Mouse (Mus musculus): Measurements from ENCODE around the gene Proz. TPM values are rescaled to one million over a fixed set of nuclear protein-coding genes. Genes with fewer than 3 reads are reported as not detected.

Proz gene
- polyA plus RNA-seq, 1 experiment from 2014 or later: 6.7 TPM

DNA sequence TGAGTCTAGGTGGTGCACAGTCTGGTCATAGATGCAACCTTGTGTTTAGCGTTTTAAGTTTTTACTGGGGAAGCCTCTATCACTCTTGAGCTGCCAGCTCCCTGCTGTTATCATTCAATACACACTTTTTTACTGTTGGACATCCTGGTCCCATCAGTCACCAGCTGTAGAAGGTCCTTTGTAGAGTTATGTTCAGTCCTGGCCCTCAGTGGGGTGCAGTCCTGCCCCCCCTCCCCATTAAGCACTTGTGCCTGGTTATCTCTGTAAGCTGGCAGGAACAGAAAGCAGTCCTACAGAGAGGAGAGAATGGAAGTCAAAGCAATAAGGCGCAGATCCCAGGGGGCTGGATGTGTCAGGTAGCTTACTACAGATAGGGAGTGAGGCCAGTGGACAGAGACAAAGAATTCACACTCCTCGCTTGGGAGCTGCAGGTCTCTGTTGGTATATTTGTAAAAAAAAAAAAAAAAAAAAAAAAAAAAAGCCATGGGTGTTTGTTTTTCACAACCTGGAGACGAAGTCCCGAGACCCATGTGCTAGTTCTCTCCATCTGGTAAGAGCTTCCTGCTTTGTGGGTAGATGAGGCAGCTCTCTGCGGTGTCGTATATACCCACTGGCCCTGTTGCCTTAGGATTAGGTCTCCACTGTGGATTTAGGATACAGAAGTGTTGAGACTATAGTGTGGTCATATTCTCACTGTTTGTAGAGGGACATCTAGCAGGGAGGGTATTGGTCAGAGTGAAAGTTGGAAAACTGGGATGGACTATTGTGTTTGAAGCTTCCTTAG, 60.4 kb downstream of the Proz start:
- DNase-seq (ENCODE audit: low spot score) (no peak), ATAC-seq (ENCODE audit: low FRiP score, low TSS enrichment) (no peak)
- Histone ChIP-seq H3K36me3 (ENCODE audit: control insufficient read depth, insufficient read depth, low read length) (peaks cover 23% of the 10 kb centered on the region), H3K9me3 (ENCODE audit: control insufficient read depth, low read length) (no peaks in the 10 kb centered on the region), H3K4me2 (replicated peaks; ENCODE audit: low read depth) (no peak overlapping the region), H3K4me3 (ENCODE audit: low read depth, low read length) (no peak overlapping the region), H3K27me3 (ENCODE audit: control insufficient read depth, insufficient read depth, low read length) (no peaks in the 10 kb centered on the region), H3K9ac (ENCODE audit: low read length) (no peak overlapping the region), H3K4me1 (replicated peaks; ENCODE audit: control insufficient read depth, insufficient read depth) (no peaks in the 10 kb centered on the region), H3K27ac (replicated peaks) (no peak overlapping the region)
- TF ChIP-seq CTCF (IDR thresholded peaks at IDR 0.05; ENCODE audit: low read depth): no peak
- TF ChIP-seq EP300 (optimal IDR thresholded peaks at IDR 0.05): no peak
- WGBS: 77% methylated on average over 7 of the region's 7 CpGs

DNA sequence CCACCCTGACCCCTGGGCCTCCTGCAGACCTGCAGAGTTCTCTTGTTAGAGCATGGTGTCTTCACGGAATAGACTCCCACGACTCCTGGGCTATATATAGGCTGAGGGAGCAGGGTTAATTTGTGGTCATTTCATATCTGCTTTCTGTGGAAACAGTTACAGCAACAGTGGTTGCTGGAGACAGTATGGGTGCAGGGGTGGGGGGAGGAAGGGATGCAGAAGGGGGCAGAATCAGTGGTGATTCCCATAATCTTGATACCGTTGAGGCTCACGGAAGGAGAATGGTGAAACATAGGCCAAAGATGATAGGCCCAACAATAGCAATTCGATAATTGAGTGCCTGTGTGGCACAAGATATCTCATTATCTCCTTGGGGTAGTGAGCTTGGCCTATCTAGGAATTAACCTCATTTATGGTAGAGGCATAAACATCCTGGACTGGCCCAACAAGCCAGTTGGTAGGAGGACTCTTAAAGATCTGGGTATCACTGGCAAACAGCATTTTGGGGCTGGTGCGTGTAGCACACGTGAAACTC, 62.2 kb downstream of the Proz start:
- TF ChIP-seq EP300 (optimal IDR thresholded peaks at IDR 0.05) (no peak), CTCF (IDR thresholded peaks at IDR 0.05; ENCODE audit: low read depth) (no peak)
- peaks cover 23% of the 10 kb centered on the region for H3K36me3 ChIP-seq (ENCODE audit: control insufficient read depth, insufficient read depth, low read length)
- H3K27me3 ChIP-seq (ENCODE audit: control insufficient read depth, insufficient read depth, low read length): no peaks in the 10 kb centered on the region
- DNase-seq (ENCODE audit: low spot score) (no peak), ATAC-seq (ENCODE audit: low FRiP score, low TSS enrichment) (no peak)
- H3K4me3 ChIP-seq (ENCODE audit: low read depth, low read length): no peak overlapping the region
- H3K9me3 ChIP-seq (ENCODE audit: control insufficient read depth, low read length): no peaks in the 10 kb centered on the region
- WGBS: 92% methylated on average over 7 of the region's 7 CpGs
- no peaks in the 10 kb centered on the region for H3K4me1 ChIP-seq (replicated peaks; ENCODE audit: control insufficient read depth, insufficient read depth)
- H3K27ac ChIP-seq (replicated peaks): no peak overlapping the region
- H3K4me2 ChIP-seq (replicated peaks; ENCODE audit: low read depth): no peak overlapping the region
- H3K9ac ChIP-seq (ENCODE audit: low read length): no peak overlapping the region

DNA sequence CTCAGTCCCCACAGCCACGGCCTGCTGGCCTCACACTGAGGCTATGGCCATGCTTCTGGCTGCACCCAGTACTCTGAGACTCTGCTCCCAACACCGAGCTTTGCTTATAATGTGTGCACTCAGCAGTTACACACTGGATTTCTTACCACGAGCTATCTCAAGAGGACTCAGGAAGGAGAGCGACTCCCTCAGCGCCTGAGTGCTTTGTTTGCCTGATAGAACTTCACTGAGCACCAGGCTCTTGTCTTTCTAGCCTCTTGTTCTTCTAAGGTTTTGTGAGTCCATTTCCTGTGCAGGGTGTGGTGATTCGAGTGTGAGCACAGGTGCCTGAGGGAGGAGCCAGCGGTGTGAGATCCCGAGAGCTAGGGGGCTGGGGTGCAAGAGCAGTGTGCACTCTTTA, 64.2 kb downstream of the Proz start:
- Histone ChIP-seq H3K4me1 (replicated peaks; ENCODE audit: control insufficient read depth, insufficient read depth) (no peaks in the 10 kb centered on the region), H3K9ac (ENCODE audit: low read length) (no peak overlapping the region), H3K27ac (replicated peaks) (no peak overlapping the region), H3K9me3 (ENCODE audit: control insufficient read depth, low read length) (no peaks in the 10 kb centered on the region), H3K4me2 (replicated peaks; ENCODE audit: low read depth) (no peak overlapping the region), H3K36me3 (ENCODE audit: control insufficient read depth, insufficient read depth, low read length) (peaks cover 27% of the 10 kb centered on the region), H3K4me3 (ENCODE audit: low read depth, low read length) (no peak overlapping the region), H3K27me3 (ENCODE audit: control insufficient read depth, insufficient read depth, low read length) (no peaks in the 10 kb centered on the region)
- no peak for DNase-seq (ENCODE audit: low spot score)
- no peak for TF ChIP-seq EP300 (optimal IDR thresholded peaks at IDR 0.05)
- TF ChIP-seq CTCF (IDR thresholded peaks at IDR 0.05; ENCODE audit: low read depth): no peak
- WGBS: 87% methylated on average over 8 of the region's 8 CpGs
- no peak for ATAC-seq (ENCODE audit: low FRiP score, low TSS enrichment)

Other genes starting within 250 kb of the Proz start
- gene Mcf2l, start 187.1 kb upstream of the Proz start, polyA plus RNA-seq (2015; fragmentation: Nextera tagmentation; extraction: Ambion mirVana): 9.6 TPM in 2 replicates
- 0.12 TPM in 1 of 2 replicates, not detected in the other for gene F7, start 34.9 kb upstream of the Proz start, polyA plus RNA-seq (2015; fragmentation: Nextera tagmentation; extraction: Ambion mirVana)
- gene F10, start 23.6 kb upstream of the Proz start, polyA plus RNA-seq (2015; fragmentation: Nextera tagmentation; extraction: Ambion mirVana): 1.1 and 1.9 TPM in 2 replicates
- 13.9 and 15.1 TPM in 2 replicates for gene Pcid2, start 44.5 kb downstream of the Proz start, polyA plus RNA-seq (2015; fragmentation: Nextera tagmentation; extraction: Ambion mirVana)
- 47.1 and 52.6 TPM in 2 replicates for gene Cul4a, start 44.7 kb downstream of the Proz start, polyA plus RNA-seq (2015; fragmentation: Nextera tagmentation; extraction: Ambion mirVana)
- 260 and 278 TPM in 2 replicates for gene Lamp1, start 98.2 kb downstream of the Proz start, polyA plus RNA-seq (2015; fragmentation: Nextera tagmentation; extraction: Ambion mirVana)
- gene Grtp1, start 139.7 kb downstream of the Proz start, polyA plus RNA-seq (2015; fragmentation: Nextera tagmentation; extraction: Ambion mirVana): 30.6 and 31.8 TPM in 2 replicates
- gene Adprhl1, start 193.2 kb downstream of the Proz start, polyA plus RNA-seq (2015; fragmentation: Nextera tagmentation; extraction: Ambion mirVana): 0.42 and 0.50 TPM in 2 replicates
- gene Dcun1d2, start 227.2 kb downstream of the Proz start, polyA plus RNA-seq (2015; fragmentation: Nextera tagmentation; extraction: Ambion mirVana): 9.6 and 9.9 TPM in 2 replicates
- 14.7 and 15.5 TPM in 2 replicates for gene Tmco3, start 227.3 kb downstream of the Proz start, polyA plus RNA-seq (2015; fragmentation: Nextera tagmentation; extraction: Ambion mirVana)